Mouse (Mus musculus) myocyte (in vitro differentiated cells): ENCODE data around the gene Nedd1.

Experiments
- E2F4 ChIP-seq: IDR thresholded peaks from one replicate; pipeline ENCODE4 v1.6.1; 2011; ENCODE audit warnings: mild to moderate bottlenecking, control low read depth, moderate library complexity; ENCODE audit not compliant: insufficient read depth
- MAX ChIP-seq: IDR thresholded peaks from one replicate; pipeline ENCODE4 v1.6.1; 2011; ENCODE audit warnings: low read depth, mild to moderate bottlenecking, control low read depth
- MYOD1 ChIP-seq, 3 experiments: IDR thresholded peaks; one replicate each; pipeline ENCODE4 v1.6.1; 2011; ENCODE audit warnings: control low read depth in 2 of 3, low read depth in 2 of 3, mild to moderate bottlenecking in 2 of 3, moderate library complexity in 1 of 3; ENCODE audit not compliant: insufficient read length in 2 of 3, control insufficient read depth in 1 of 3
- MYOG ChIP-seq, 3 experiments: IDR thresholded peaks; one replicate each; pipeline ENCODE4 v1.6.1; 2011; ENCODE audit warnings: control low read depth in 2 of 3, low read depth in 2 of 3, mild to moderate bottlenecking in 2 of 3; ENCODE audit not compliant: insufficient read length in 2 of 3, control insufficient read depth in 1 of 3, insufficient read depth in 1 of 3
- POLR2A ChIP-seq: IDR thresholded peaks from one replicate; pipeline ENCODE4 v1.6.1; 2011; ENCODE audit warnings: low read depth, mild to moderate bottlenecking, control low read depth, moderate library complexity; ENCODE audit not compliant: insufficient read length
- REST ChIP-seq: IDR thresholded peaks from one replicate; pipeline ENCODE4 v1.6.1; 2011; ENCODE audit warnings: mild to moderate bottlenecking, control low read depth, moderate library complexity; ENCODE audit not compliant: insufficient read depth, insufficient read length
- TCF3 ChIP-seq: IDR thresholded peaks from one replicate; pipeline ENCODE4 v1.6.1; 2011; ENCODE audit warnings: low read depth, control low read depth; ENCODE audit not compliant: insufficient read length
- USF1 ChIP-seq: IDR thresholded peaks from one replicate; pipeline ENCODE4 v1.6.1; 2011; ENCODE audit warnings: low read depth, mild to moderate bottlenecking, control low read depth, moderate library complexity

- TF ChIP-seq USF1 (no peak), POLR2A (no peak), MYOD1 (IDR thresholded peaks at IDR 0.05; ENCODE audit: control insufficient read depth in 1 of 3, insufficient read length in 2 of 3, low read depth in 2 of 3) (no peak), MAX (no peak), E2F4 (no peak), REST (no peak), MYOG (IDR thresholded peaks at IDR 0.05; ENCODE audit: control insufficient read depth in 1 of 3, insufficient read depth in 1 of 3, insufficient read length in 2 of 3, low read depth in 2 of 3) (no peak), TCF3 (no peak)
Measured at GRCm38 (mm10) chr10:92653266-92653665, 69.0 kb downstream of the Nedd1 start.
